Mouse (Mus musculus) E14TG2a.4 (cell line): Measurements from ENCODE around the gene Gcfc2.

Experiments used
- CTCF ChIP-seq: conservative IDR thresholded peaks from 2 replicates; pipeline ENCODE4 v1.5.1; 2014; ENCODE audit warnings: low read length
- NANOG ChIP-seq: IDR thresholded peaks from 2 replicates; pipeline ENCODE4 v1.6.1; 2014; ENCODE audit warnings: borderline replicate concordance, low read length, mixed read lengths
- POU5F1 ChIP-seq: IDR thresholded peaks from 2 replicates; pipeline ENCODE4 v1.6.1; 2014; ENCODE audit warnings: low read length, borderline replicate concordance

DNA sequence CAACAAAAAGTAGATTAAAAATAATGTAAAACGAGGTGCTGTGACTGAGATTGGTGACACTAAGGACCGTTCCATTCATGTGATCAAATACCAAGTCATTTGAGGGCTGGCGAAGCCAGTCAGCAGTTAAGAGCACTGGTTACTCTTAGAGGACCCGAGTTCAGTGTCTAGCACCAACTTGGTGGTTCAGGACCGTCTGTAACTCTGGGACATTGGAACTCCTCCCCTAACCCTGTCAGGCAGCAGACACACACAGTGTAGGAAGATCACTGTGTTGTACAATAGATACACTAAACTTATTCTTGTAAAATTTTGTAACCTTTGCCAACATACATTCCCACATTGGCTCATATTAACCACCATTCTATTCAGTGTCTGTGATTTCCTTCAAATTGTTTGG, 835 bp downstream of the Gcfc2 start:
- TF ChIP-seq NANOG: no peak
- no peak for TF ChIP-seq CTCF
- TF ChIP-seq POU5F1: no peak
